Mouse (Mus musculus) Patski (cell line): ENCODE measurements at regions not wholly inside any gene's neighbourhood (a gene's known extent, or its start where the extent isn't known, plus 50 kb on each side); places are given as distances from the start of the nearest gene placed in this dataset.
A peak's percentile ranks its signal among the peaks of the same experiment; 100 is the strongest.

Experiments used
- ATAC-seq: fragments of 100-300 bp; one replicate; pipeline ENCODE4 v1.8.0; 2021
- CTCF ChIA-PET: fragments of 350-600 bp; sonication (Branson Sonifier 250); formaldehyde crosslinking; loops from one replicate; lab custom pipeline; 2022; ENCODE audit warnings: inconsistent platforms; lab: Charles Lee
- POLR2A ChIA-PET: fragments of 350-600 bp; sonication (Branson Sonifier 250); formaldehyde crosslinking; loops from one replicate; lab custom pipeline; 2022; ENCODE audit warnings: antibody characterized with exemption, inconsistent platforms; lab: Charles Lee
- DNase-seq: peaks from one replicate; pipeline ENCODE4 v3.0.0-alpha.2; 2011; ENCODE audit warnings: low read depth, low spot score
- H3K27me3 ChIP-seq: fragments of 371-371 bp; one replicate; pipeline ENCODE4 v1.5.1; 2021
- CTCF ChIP-seq: fragments of 100-300 bp; IDR thresholded peaks from one replicate; pipeline ENCODE4 v1.5.1; 2021
- in situ Hi-C: fragments of 300-500 bp; cut with MboI; formaldehyde crosslinking; loops from 3 replicates; pipeline ENCODE4 v1.11.1; 2018; ENCODE audit warnings: low pct_unique_long_range_greater_than_20kb, mixed read lengths

GRCm38 (mm10) chr1:22222836-22223235, 261.1 kb upstream of the Kcnq5 start:
- no peaks in the 10 kb centered on the region for H3K27me3 ChIP-seq
- ATAC-seq, result no peak
- POLR2A ChIA-PET, result no interaction called here
- TF ChIP-seq CTCF, result no peak
- DNase-seq, result no peak
- in situ Hi-C loops, result no loop called here
- CTCF ChIA-PET, result no interaction called here

GRCm38 (mm10) chr1:22211795-22212194, 250.1 kb upstream of the Kcnq5 start:
- ChIA-PET POLR2A (no interaction called here), CTCF (interaction anchor here (1.1 to 1.5 kb wide), 2 partner anchors 11 to 15 kb away, joined by 3 to 4 read pairs; no protein-coding TSS in a partner anchor)
- no peak for ATAC-seq
- TF ChIP-seq CTCF, result no peak
- DNase-seq, result no peak
- in situ Hi-C loops, result no loop called here
- H3K27me3 ChIP-seq, result peaks cover 14% of the 10 kb centered on the region

GRCm38 (mm10) chr1:22211232-22211631, 249.5 kb upstream of the Kcnq5 start:
- in situ Hi-C loops, result no loop called here
- ChIA-PET CTCF (interaction anchor here (1.5 kb wide), 1 partner anchor 10 kb away, joined by 4 read pairs; no protein-coding TSS in a partner anchor), POLR2A (no interaction called here)
- ATAC-seq, result no peak
- TF ChIP-seq CTCF, result no peak
- DNase-seq, result no peak
- H3K27me3 ChIP-seq, result peaks cover 14% of the 10 kb centered on the region

GRCm38 (mm10) chr1:22210621-22211020, 248.9 kb upstream of the Kcnq5 start:
- CTCF ChIA-PET, result interaction anchor here (1.0 kb wide), 1 partner anchor 11 kb away, joined by 4 read pairs; no protein-coding TSS in a partner anchor
- in situ Hi-C loops, result no loop called here
- DNase-seq, result no peak
- peaks cover 14% of the 10 kb centered on the region for H3K27me3 ChIP-seq
- no peak for TF ChIP-seq CTCF
- POLR2A ChIA-PET, result no interaction called here
- no peak for ATAC-seq

GRCm38 (mm10) chr1:22208287-22208686, 246.5 kb upstream of the Kcnq5 start:
- no peak for DNase-seq
- ATAC-seq, result no peak
- POLR2A ChIA-PET, result no interaction called here
- in situ Hi-C loops, result no loop called here
- CTCF ChIA-PET, result no interaction called here
- no peak for TF ChIP-seq CTCF
- peaks cover 18% of the 10 kb centered on the region for H3K27me3 ChIP-seq

- no peak for TF ChIP-seq CTCF
- no peak for ATAC-seq
- ChIA-PET POLR2A (no interaction called here), CTCF (no interaction called here)
- peaks cover 16% of the 10 kb centered on the region for H3K27me3 ChIP-seq
- in situ Hi-C loops, result no loop called here
- no peak for DNase-seq
Observed at GRCm38 (mm10) chr1:22206935-22207334, 245.2 kb upstream of the Kcnq5 start.

- no peak for ATAC-seq
- CTCF ChIA-PET, result no interaction called here
- POLR2A ChIA-PET, result no interaction called here
- in situ Hi-C loops, result no loop called here
- no peak for TF ChIP-seq CTCF
- H3K27me3 ChIP-seq, result no peaks in the 10 kb centered on the region
- no peak for DNase-seq
Observed at GRCm38 (mm10) chr1:22167621-22168181, 206.0 kb upstream of the Kcnq5 start.

- ATAC-seq (no peak), DNase-seq (no peak)
- in situ Hi-C loops, result no loop called here
- POLR2A ChIA-PET, result no interaction called here
- no peak for TF ChIP-seq CTCF
- CTCF ChIA-PET, result no interaction called here
- peaks cover 10% of the 10 kb centered on the region for H3K27me3 ChIP-seq
Observed at GRCm38 (mm10) chr1:22136571-22137122, 174.9 kb upstream of the Kcnq5 start.

GRCm38 (mm10) chr1:22118266-22118772, 156.6 kb upstream of the Kcnq5 start:
- ATAC-seq (no peak), DNase-seq (no peak)
- no peak for TF ChIP-seq CTCF
- H3K27me3 ChIP-seq, result peaks cover 27% of the 10 kb centered on the region
- in situ Hi-C loops, result no loop called here
- POLR2A ChIA-PET, result no interaction called here
- CTCF ChIA-PET, result no interaction called here

GRCm38 (mm10) chr1:22116466-22116865, 154.7 kb upstream of the Kcnq5 start:
- in situ Hi-C loops, result no loop called here
- ChIA-PET CTCF (no interaction called here), POLR2A (no interaction called here)
- ATAC-seq (no peak), DNase-seq (no peak)
- H3K27me3 ChIP-seq, result peaks cover 33% of the 10 kb centered on the region
- no peak for TF ChIP-seq CTCF

GRCm38 (mm10) chr1:22105496-22105895, 143.8 kb upstream of the Kcnq5 start:
- ATAC-seq (no peak), DNase-seq (no peak)
- in situ Hi-C loops, result no loop called here
- ChIA-PET CTCF (no interaction called here), POLR2A (no interaction called here)
- TF ChIP-seq CTCF, result peak; percentile 53
- H3K27me3 ChIP-seq, result no peaks in the 10 kb centered on the region
